In the genomic region with DNA sequence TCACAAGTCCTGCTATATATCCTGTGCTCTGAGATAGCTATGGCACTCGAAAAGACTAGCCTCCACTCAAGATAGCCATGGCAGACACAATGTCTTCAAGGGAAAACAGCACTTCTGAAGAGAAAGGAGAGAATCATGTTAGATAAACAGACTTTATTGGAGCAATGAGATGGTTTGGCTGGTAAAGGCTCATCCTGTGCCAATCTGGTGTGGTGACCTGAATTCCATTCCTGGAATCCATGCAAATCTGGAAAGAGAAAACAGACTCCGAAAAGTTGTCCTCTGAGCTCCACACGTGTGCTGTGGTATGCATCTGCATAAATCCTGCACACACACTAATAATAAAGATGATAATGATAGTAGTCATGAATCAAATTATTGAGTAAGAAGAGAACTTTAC, we compare ENCODE assay signal across 19 mouse cellular contexts. TPM values are rescaled to one million over a fixed set of nuclear protein-coding genes. Genes with fewer than 3 reads are reported as not detected.
A peak's percentile ranks its signal among the peaks of the same experiment; 100 is the strongest.
DNase-seq lines count a peak whose midpoint lies in the region; ATAC-seq and TF ChIP-seq lines count a peak whose summit lies in the region.
"Had no signal": no experiment of that assay in that cellular context is flagged by ENCODE, and none has a peak within 500 bp of the region (broad histone marks: within the 10 kb centered on the region; RNA-seq: fewer than 3 reads in every experiment).

No protein-coding gene starts in this region.

- no peaks in the 10 kb centered on the region for H3K36me3 ChIP-seq in liver, adult 2 months (ENCODE audit: control insufficient read depth, insufficient read depth, low read length)
- H3K36me3 ChIP-seq in liver, embryonic 11.5 days (ENCODE audit: control insufficient read depth, insufficient read depth, low read length), result no peaks in the 10 kb centered on the region
- H3K36me3 ChIP-seq: embryonic facial prominence, embryonic 12.5 days; forebrain, embryonic 15.5 days had no signal

- no peaks in the 10 kb centered on the region for H3K9me3 ChIP-seq in liver, embryonic 11.5 days (ENCODE audit: control insufficient read depth, low read length)
- H3K9me3 ChIP-seq: embryonic facial prominence, embryonic 12.5 days; forebrain, embryonic 13.5 days; forebrain, embryonic 15.5 days had no signal

- TF ChIP-seq CTCF in liver, adult 2 months (IDR thresholded peaks at IDR 0.05; ENCODE audit: low read depth, low read length), result no peak

- peak; percentile 5 for DNase-seq in cerebellum, adult 8-10 months
- DNase-seq in cerebellum, postnatal 36 days, result no peak
- peak; percentile 13 for DNase-seq in cerebellum, adult 9-11 months
- no peak for DNase-seq in cerebellum, postnatal 4 days (ENCODE audit: low spot score in 2 of 2)
- peak; percentile 84 for DNase-seq in liver, adult 2 months (ENCODE audit: extremely low read depth, low read depth, low spot score)
- no peak for DNase-seq in liver, embryonic 11.5 days (ENCODE audit: low spot score)
- peak; percentile 65 for DNase-seq in brain, adult 2 months (ENCODE audit: low read depth, low spot score)
- no peak for DNase-seq in spleen, postnatal 36 days (ENCODE audit: low spot score in 2 of 2)
- DNase-seq: adrenal gland, adult 8-10 months; adrenal gland, postnatal 14 days; adrenal gland, postnatal 36 days; embryo, embryonic 11 days; forebrain, postnatal 0 days had no signal

- ATAC-seq in liver, embryonic 11.5 days (replicated peaks; ENCODE audit: low FRiP score), result no peak
- ATAC-seq: activated CD4-positive, CD25-positive, alpha-beta regulatory T cell, adult 4 months; forebrain, embryonic 13.5 days; forebrain, embryonic 15.5 days; forebrain, postnatal 0 days; Patski had no signal

- 33% methylated on average over 3 of the region's 3 CpGs for WGBS in liver, adult 2 months
- WGBS in liver, embryonic 11.5 days, result 82% methylated on average over 3 of the region's 3 CpGs

- no peak overlapping the region for H3K4me2 ChIP-seq in liver, embryonic 11.5 days
- H3K4me2 ChIP-seq: embryonic facial prominence, embryonic 12.5 days; forebrain, embryonic 13.5 days; forebrain, embryonic 15.5 days had no signal

- no peak overlapping the region for H3K9ac ChIP-seq in liver, adult 2 months (ENCODE audit: low read depth, low read length)
- H3K9ac ChIP-seq in liver, embryonic 11.5 days (ENCODE audit: low read depth, low read length), result no peak overlapping the region
- H3K9ac ChIP-seq: embryonic facial prominence, embryonic 12.5 days; forebrain, embryonic 13.5 days; forebrain, embryonic 15.5 days; forebrain, postnatal 0 days had no signal

- no peak for TF ChIP-seq POLR2A in liver, adult 2 months (IDR thresholded peaks at IDR 0.05; ENCODE audit: extremely low read depth, insufficient read depth, low read length)

- no peak overlapping the region for H3K4me3 ChIP-seq in liver, adult 2 months (ENCODE audit: insufficient read depth, low read depth, low read length)
- no peak overlapping the region for H3K4me3 ChIP-seq in liver, embryonic 11.5 days (ENCODE audit: low read depth, low read length)
- H3K4me3 ChIP-seq: embryonic facial prominence, embryonic 12.5 days; forebrain, embryonic 13.5 days; forebrain, embryonic 15.5 days had no signal

- H3K27me3 ChIP-seq in liver, adult 2 months (ENCODE audit: control insufficient read depth, insufficient read depth, low read length), result peaks cover 2% of the 10 kb centered on the region; the same call in 1 of the 2 replicates
- H3K27me3 ChIP-seq in liver, embryonic 11.5 days (replicated peaks; ENCODE audit: control insufficient read depth, insufficient read depth, low read length), result no peaks in the 10 kb centered on the region
- H3K27me3 ChIP-seq: embryonic facial prominence, embryonic 12.5 days; forebrain, embryonic 13.5 days; forebrain, embryonic 15.5 days had no signal

- no peak overlapping the region for H3K27ac ChIP-seq in liver, adult 2 months (replicated peaks; ENCODE audit: insufficient read depth, low read depth, low read length)
- no peak overlapping the region for H3K27ac ChIP-seq in liver, embryonic 11.5 days (ENCODE audit: low read depth, low read length)
- H3K27ac ChIP-seq: embryonic facial prominence, embryonic 12.5 days; forebrain, embryonic 13.5 days; forebrain, embryonic 15.5 days had no signal

- peaks cover 3% of the 10 kb centered on the region; the same call in 1 of the 2 replicates for H3K4me1 ChIP-seq in liver, adult 2 months (ENCODE audit: control insufficient read depth, insufficient read depth, low read length)
- H3K4me1 ChIP-seq in liver, embryonic 11.5 days (replicated peaks; ENCODE audit: control insufficient read depth, insufficient read depth, low read length), result no peaks in the 10 kb centered on the region

- no peaks in the 10 kb centered on the region for H3K79me2 ChIP-seq in liver, adult 2 months (ENCODE audit: control insufficient read depth, insufficient read depth, low read length)

RNA-seq across cellular contexts. Expression of gene Mpped2, which starts 48.3 kb away (rescaled TPM):
- 0.37 TPM in 1 of 2 replicates, not detected in the other for total RNA-seq in liver, adult 2 months (2014; rRNA removed)
- polyA plus RNA-seq in liver, adult 2 months (2012; rRNA removed), result 0.20 and 0.41 TPM in 2 replicates
- polyA plus RNA-seq in liver, embryonic 11.5 days (2014; fragmentation: Nextera tagmentation; extraction: Ambion mirVana), result 16.6 and 24.7 TPM in 2 replicates
- polyA plus RNA-seq: activated CD4-positive, CD25-positive, alpha-beta regulatory T cell, adult 4 months; C2C12 had no signal

Comparison
In these comparisons a context has a peak if more than half of its experiments do, and no peak if none do; other contexts are left out.
1. DNase-seq: peak in cerebellum, adult 8-10 months (single experiment), cerebellum, adult 9-11 months (single experiment), liver, adult 2 months (single experiment) and brain, adult 2 months (single experiment); none in cerebellum, postnatal 36 days (0 of 2), cerebellum, postnatal 4 days (0 of 2), liver, embryonic 11.5 days (single experiment) and spleen, postnatal 36 days (0 of 2).
2. RNA of gene Mpped2, which starts 48.3 kb away (polyA plus RNA-seq): 16.6 to 24.7 TPM in liver, embryonic 11.5 days; 0.20 to 0.41 TPM in liver, adult 2 months; every median in the first group is over 10 times any median in the second.